Mouse (Mus musculus) c-Kit-positive CD71-positive TER-119-negative erythroid progenitor cells, embryonic 14.5 days (primary cell): ENCODE measurements around the gene Sqstm1.

Source experiments
- DNase-seq: peaks from one replicate; pipeline ENCODE4 v3.0.0-alpha.2; 2013; ENCODE audit warnings: low read depth

The Sqstm1 gene

DNA sequence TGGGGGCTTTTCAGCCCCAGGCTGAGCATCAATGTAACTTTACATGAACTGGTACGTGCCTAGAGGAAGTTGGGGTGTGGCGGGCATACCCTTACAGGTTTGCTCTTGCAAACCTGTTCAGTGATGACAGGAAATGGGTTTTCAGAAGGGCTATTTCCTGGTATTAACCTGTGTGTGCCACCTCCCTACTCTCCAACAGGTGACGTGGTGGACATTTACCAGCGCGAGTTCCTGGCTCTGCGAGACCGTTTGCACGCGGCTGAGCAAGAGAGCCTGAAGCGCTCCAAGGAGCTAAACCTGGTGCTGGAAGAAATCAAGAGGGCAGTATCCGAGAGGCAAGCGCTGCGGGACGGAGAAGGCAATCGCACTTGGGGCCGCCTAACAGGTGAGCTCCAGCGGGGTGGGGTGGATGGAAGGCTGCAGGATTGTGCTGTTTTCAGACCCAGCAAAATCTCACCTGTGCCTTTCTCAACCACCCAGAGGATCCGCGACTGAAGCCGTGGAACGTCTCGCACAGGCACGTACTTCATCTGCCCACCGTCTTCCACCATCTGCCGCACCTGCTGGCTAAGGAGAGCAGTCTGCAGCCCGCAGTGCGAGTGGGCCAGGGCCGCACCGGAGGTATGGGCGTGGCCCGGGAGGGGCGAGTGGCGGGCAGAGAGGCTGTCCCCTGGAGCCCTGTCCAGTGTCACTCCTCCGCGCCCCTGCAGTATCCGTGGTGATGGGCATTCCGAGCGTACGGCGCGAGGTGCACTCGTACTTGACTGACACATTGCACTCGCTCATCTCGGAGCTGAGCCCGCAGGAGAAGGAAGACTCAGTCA is 20.1 kb upstream of the Sqstm1 start:
- DNase-seq, result no peak

DNA sequence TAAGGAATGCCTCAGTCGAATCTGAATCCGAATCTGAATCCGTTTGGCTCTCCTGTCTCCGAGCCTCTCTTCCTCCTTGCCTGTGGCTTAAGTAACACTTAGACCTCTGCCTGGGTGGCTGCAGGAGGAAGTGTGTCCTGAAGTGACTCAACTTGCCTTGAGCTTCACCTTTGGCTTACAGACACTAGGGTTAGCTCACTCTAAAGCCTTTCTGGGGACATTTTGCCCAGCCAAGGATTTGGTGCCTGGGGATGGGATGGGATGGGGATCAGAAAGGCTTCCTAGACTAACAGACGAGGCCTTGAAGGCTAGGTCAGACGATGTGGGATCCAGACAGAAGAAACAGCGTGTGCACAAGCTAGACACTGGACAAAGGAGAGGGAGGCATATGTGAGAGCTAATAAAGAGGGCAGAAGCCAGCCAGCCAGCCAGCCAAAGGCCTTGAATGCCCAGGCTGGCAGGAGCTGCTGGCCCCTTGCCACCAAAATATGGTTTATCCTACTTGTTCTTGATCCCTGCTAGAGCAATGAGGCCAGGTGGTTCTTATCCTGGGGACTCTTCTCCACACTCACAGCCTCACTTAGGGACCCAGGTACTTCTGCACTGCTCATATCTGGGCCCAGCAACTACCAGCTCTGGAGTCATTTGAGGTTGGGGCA is 18.8 kb upstream of the Sqstm1 start:
- no peak for DNase-seq

DNA sequence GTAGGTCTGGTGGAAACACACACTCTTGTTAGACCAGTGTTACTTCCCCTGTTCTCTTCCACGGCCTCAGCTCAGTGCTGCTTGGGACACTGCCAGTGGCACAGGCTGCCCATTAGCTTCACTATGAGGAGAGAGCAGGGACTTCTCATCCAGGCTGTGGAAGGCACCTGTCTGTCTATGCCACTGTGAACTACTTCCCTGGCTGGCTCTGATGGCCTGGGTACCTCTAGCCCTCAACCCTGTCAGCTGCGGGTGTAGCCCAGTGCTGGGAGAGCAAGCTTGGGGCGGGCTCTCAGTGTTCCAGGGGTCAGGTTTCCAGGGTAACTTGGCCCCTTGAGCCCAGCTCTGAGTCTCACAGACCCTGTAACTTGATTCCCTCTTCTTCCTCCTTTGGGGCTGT is 18.1 kb upstream of the Sqstm1 start:
- DNase-seq, result no peak

DNA sequence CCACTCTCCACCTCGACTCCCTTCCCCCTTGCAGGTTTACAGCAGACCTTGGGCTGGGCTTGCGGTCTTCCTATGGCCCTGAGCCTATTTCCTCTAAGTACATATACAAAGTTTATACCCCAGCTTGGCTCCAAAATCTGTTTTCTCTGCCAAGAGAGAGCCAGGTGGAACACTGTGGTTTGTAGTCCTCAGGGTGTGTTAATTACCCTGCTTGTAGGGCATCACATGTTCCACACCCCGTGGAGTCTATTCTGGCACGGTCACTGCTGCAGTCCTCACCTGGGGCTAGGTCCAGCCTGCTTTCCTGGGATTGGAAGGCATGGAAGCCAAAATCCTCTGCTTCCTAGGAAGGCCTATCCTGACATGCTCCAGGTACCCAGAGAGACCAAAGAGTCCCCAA is 17.1 kb upstream of the Sqstm1 start:
- DNase-seq, result no peak

DNA sequence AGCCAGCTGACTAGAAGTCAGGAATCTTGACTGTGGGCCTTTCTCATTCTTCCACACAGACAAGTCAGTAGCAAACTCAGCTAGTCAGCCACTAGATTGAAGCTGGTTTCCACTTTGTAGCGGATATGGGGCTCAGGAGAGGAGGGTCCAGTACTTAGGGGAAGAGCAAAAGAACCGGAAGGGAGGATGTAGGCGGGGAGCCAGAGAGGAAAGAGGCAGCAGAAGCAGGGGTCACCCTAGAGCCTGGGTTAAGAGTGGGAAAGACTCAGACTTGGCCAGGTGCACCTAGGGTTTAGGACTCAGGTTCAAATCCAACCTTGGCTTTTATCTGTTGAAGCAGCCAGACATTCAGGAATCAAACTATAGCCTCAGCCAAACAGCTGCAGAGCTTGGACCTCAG is 16.6 kb upstream of the Sqstm1 start:
- DNase-seq, result no peak

DNA sequence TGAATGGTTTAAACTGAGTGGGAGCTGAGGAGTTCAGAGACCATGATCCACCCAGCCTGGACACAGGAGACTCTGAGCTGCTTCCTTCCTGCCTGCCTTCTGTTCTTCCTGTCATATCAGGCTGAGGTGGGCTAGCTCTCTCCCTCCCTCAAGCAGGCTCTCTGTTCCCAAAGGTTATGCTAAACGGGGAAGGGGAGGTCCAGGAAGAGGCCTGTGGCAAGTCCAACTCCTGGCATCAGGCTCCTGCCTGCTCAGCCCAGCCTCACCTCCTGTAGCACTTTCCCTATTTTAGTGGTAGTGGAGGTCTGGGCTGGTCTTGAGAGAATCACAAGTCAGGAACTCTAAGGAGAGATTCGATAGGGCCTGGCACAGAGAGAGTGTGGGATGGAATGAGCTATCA is 15.8 kb upstream of the Sqstm1 start:
- DNase-seq, result no peak

DNA sequence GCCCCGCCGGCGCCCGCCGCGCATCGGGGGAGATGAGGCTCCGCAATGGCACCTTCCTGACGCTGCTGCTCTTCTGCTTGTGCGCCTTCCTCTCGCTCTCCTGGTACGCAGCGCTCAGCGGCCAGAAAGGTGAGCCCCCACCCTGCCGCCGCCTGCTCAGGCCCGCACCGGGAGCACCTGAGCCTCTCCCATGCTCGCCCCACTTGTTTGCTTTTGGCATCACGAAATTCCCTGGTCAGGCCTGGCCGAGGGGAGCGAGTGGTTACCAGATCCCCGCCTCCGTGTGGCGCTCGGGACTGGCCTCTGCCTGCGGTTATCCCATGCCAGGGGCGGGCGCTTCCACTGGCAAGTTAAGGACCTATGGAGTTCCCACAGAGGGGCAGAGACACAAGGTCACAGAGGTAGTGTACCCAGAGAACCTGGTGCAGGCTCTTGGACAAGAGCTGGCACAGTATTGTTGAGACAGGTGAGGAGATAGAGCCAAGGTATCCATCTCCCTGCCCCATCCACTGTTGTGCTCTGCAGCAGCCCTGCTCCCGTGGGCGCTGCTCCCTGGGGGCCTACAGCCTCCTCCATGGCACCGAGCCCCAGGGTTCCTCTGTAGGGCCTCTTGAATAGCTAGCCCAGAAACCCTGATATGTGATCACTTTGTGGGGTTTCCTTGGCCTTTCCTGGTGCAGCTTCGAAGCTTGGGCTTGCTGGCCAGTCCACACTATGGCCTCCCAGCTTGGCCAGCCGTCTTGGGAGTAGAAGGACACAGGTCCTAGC is 15.2 kb upstream of the Sqstm1 start:
- DNase-seq, result no peak

DNA sequence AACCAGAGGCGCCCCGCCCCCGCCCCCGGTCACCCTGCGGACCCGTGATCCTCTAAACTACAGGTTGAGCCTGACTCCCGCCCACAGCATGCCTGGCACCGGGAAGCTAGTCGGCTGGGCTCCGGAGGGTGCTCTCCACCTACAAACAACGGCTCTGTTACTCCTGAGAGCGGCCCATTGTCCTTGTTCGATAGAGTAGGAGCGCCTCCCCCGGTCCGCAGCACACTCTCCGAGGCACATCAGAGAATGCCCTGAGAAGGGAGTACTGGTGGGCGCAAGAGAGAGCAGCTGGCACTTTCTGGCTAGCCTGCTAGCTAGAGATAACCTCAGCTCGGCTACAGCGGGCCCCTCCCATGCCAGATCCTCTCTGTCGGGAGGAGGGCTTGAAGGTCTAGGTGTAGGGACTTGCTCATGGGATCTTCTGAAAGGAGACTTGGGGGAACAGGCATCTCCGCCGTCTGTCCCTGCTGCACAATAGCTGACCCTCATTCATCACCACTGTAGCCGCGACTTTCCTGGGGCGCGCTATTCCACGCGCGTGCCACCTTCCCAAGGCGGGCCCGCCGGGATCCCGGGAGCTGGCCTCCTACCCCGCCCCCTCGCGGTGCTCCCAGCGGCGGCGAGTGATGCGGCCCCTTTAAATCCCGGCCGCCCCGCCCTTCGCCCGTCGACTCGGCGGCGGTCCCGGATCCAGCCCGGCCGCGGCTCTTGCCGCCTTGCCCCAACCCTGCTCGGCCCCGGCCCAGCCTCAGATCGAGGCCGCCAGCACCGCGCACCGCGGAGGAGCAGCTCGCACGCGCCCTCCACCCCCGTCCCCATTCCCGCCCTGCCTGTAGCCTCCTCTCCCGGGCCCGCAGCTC is 14.3 kb upstream of the Sqstm1 start:
- DNase-seq, result peak; percentile 88

DNA sequence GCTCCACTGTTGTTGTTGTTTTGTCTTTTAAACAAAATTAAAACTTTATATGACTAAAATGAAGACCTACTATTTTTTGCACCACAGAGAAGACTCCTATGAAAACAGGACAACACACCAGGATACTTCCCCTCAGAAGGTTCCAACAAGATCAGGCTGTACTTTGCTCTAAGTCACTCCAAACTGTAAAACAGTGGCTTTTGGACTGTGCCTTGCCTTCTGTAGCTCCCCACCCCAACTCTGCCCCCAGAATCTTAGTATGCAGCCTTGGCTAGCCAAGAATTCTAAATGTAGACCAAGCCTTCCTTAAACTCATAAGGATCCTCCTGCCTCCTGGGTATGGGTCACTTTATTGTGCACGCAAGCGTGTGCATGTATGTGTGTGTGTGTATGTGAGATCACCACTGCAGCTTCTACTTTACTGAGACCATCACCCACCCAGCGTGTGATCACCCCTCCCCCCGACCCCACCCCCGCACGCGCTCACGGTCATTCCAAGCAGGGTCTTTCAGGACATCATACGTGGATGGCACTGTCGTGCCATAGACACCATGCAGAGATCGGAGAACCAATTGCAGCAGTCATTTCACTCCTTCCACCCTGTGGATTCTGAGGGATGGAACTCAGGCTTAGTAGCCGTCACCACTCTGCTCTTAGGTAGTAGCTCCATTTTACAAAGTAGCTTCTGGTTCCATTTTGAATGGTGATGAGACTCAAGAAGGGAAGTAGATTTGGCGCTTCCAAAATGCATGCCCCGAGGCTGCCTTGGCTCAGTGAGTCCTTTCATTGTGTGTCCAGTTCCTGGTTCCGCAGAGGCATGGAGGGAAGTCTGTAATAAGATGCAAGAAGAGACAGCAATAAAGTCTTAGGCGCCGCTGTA is 13.4 kb upstream of the Sqstm1 start:
- no peak for DNase-seq

DNA sequence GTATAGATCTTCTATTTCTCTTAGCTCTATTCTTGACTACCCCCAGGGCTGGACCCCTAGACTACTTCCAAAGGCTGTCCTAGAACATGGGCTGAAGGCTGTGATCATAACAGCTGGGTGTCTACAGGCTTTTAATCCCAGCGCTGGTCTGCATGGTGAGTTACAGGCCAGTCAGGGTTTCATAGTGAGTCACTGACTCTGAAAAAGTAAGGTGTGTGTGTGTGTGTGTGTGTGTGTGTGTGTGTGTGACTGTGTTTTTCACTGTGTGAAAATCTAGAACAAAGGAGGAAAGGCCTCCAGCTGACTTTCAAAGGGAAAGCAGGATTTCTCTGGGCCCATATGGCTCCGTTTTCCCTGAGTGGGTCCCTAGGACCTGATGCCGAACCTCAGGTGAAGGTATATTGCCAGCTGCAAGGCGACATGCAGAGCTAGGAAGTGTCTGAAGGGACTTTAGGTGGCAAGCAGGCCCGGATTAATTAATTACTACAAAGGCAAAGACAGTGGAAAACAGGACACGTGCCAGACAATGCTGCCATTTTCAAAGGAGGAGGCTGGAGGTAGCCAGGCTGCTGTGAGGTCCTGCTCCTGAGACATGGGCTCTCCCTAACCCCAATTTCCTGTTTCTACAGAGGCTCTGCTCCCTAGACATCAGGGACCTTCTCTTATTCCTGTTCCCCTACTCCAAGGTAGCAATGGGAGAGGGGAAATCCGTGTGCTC is 12.1 kb upstream of the Sqstm1 start:
- DNase-seq, result no peak

DNA sequence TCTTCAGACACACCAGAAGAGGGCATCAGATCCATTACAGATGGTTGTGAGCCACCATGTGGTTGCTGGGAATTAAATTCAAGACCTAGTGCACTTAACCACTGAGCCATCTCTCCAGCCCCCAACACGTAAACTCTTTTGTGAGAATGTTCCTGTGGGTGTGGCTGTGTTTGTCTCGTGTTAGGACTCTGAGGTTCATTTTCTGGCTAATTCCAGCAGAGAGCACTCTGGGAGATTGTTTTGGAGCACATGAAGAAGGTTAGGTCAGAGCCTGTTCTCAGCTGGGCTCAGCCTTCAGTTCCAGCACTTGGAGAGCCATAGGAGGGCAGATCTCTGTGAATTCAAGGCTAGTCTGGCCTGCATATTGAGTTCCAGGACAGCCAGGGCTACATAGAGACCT is 9.2 kb upstream of the Sqstm1 start:
- no peak for DNase-seq

DNA sequence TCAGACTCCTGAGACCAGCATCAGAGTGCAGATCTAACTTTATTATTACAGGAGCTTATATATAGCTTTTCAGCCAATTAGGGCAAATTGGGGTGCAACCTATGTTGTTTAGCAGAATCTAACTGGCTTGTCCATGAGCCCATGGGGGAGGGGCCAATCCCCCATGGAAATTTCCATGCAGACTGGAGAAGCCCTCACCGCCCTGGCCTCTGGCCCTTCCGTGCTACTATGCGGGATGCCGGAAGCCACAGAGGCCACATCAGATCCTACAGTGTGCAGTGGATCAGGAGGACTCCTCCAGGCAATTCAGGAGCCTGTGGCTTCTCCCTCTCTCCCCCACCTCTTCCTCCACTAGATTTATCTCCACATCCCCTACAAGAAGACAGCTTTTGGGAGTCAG is 7.2 kb upstream of the Sqstm1 start:
- no peak for DNase-seq

DNA sequence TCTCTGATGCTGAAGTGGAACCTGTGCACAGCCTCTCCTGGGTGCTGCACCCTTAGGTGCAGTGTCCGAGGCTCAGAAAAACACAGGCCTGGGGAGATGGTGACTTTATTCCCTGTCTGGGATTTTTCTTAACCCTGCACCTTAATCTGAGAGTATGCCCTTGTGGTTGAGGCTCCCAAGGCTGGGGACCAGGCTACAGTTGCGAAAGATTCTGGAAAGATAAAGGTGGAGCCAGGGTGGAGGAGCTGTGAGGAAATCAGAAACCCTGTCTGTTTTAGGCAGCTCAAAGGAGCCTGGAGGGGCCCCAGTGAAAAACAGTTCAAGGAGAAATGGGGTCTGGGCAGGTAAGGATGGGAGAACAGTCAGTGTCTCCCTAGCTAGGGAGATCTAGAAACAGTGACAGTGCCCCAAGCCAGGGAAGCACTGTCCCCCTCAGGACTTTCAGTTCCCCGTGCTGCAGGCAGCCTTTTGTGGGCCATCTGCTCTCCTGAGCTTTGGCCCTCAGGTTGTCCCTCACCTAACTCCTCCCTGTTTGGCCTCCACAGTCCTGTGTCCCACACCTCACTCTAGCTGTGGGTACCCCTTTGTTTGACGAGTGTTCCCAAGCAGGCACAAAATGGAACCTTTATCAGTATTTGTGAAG is 6.2 kb upstream of the Sqstm1 start:
- DNase-seq, result no peak

DNA sequence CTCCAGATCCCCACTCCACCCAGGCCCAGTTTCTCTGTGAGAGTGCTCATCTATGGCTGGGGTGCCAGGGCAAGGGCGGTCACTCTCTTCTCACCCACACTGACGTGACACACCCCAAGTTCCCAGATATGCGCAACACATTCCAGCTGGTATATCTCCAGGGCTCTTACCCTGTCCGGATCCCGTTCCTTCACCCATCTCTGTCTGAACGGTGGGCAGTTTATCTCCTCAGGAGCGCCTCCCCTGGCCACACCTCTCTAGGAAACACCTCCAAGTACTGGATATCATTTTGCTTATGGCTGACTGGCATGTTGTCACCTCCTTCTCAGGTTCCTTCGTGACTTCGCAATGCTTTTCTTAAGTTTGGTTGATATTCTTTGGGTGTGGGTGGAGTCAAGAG is 5.0 kb upstream of the Sqstm1 start:
- DNase-seq, result no peak

DNA sequence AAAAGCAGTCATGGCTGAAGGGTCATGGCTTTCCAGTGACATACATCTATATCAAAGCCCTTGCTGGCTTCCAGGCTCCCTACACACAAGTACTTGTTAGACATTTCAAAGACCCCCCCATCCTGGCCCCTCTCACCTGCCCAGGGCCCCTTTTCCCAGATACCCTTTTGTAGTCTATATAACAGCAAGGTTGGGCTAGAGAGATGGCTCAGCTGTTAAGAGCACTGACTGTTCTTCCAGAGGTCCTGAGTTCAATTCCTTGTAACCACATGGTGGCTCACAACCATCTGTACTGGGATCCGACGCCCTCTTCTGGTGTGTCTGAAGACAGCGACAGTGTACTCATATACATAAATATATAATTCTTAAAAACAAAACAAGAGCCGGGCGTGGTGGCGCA is 4.0 kb upstream of the Sqstm1 start:
- no peak for DNase-seq

DNA sequence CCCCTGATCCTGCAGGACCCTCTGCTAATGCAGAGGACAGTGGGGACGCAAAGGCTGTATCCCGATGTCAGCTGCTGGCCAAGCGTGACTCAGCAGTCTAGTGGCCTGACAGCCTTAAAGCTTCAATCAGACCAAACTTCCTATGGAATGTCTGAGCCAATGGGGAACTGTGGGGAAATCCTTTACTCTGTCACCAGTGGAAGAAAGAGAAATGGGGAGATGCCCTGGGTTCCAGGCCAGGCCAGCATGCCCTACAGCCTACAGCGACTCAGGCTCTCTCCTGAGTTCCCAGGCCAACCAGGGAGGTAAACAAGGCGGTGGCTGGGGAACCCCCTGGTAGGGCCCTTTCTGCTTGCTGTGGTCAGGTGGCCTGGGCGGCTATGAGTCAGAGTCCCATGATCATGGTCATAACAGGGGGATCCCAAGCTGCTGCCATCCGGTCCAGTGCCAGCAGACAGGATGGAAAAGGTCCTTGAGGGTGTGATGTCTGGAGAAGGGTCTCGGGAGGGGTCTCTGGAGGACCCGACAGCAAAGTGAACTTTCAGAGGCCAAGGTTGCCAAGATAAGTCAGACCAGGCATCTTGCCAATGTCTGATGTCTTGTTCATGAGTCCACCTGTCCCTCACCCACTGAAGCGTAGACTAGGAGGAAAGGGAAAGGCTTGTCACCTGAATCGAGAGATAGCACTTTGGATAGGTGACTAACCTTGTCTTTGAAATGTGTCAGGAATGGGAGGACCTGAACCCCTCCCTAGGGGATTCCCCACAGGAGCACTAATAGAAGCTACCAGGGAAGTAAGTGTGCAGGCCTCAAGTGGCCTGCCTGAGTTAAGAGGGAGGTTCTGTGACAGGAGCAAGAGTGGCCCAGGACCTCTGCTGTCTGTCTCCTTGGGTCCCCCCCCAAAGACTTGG is 2.5 kb upstream of the Sqstm1 start:
- no peak for DNase-seq

DNA sequence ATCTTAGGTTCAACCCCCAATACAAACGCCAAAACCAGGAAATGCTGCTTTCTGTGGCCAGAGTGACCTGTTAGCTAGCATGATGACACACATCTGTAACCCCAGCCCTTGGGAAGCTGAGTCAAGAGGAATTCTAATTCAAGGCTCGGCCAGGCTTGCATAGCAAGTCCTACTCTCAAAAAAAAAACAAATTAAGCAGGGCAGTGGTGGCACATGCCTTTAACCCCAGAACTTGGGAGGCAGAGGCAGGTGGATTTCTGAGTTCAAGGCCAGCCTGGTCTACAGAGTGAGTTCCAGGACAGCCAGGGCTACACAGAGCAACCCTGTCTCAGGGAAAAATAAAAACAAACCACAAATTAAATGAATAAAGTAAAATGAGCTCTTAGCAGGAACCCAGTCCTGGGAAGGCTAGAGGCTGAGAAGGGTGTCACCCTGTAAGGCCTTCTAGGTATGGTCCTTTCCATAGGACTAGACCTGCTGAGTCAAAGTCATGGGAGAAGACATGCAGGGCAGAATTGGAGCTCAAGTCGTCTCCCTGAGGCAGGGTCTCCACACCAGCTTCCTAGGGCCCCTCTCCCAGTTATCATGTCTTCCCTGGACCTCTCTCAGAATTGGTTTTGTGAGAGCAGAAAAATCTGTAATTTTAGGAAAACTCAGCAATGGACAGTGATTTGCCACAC is 1.6 kb upstream of the Sqstm1 start:
- DNase-seq, result no peak

DNA sequence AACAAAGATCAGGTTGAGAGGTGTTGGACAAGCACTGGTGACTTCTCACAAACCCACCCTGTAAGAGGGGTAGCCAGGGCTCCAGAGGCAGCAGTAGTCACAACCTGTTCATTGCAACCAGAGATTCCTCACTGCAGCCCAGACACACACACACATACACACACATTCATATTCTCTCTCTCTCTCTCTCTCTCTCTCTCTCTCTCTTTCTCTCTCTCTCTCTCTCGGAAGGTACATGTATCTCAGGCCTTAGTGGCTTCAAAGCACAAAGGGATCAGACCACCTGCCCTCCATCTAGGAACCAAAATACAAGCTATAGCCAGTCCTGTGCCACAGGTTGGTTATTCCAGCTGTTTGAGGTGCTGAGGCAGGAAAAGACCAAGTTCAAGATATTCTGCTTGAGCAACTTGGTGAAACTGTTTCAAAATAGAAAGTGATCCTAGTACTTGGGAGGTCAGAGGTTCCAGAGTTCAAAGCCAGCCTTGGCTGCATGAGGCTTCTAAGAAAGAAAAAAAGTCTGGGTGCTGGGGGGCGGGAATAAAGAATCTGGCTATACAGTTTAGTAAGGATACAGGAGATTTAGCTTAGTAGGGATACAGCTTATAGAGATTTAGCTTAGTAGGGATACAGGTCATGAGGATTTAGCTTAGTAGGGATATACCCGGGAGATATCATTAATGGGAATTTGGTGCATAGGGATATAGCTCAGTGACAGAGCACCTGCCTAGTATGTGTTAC is 864 bp upstream of the Sqstm1 start:
- no peak for DNase-seq
